Mouse (Mus musculus) subcutaneous adipose tissue, adult 2 months (tissue): Measurements from ENCODE around the gene Usp50. TPM values are rescaled to one million over a fixed set of nuclear protein-coding genes. Genes with fewer than 3 reads are reported as not detected.

Experiments used
- polyA plus RNA-seq: library from polyadenylated mRNA; depleted of rRNA; stranded (reverse); fragments of >200 nt; gene quantifications from 2 replicates; pipeline ENCODE4 v1.2.3, GENCODE M21; 2012; ENCODE audit warnings: low replicate concordance; rRNA removed

The Usp50 gene
- polyA plus RNA-seq, result 0.90 and 3.1 TPM in 2 replicates

GRCm38 (mm10) chr2:126783370-126783769, at the start of gene Usp50:
Gene Usp50 (minus strand): TSS chr2:126783470.

DNA sequence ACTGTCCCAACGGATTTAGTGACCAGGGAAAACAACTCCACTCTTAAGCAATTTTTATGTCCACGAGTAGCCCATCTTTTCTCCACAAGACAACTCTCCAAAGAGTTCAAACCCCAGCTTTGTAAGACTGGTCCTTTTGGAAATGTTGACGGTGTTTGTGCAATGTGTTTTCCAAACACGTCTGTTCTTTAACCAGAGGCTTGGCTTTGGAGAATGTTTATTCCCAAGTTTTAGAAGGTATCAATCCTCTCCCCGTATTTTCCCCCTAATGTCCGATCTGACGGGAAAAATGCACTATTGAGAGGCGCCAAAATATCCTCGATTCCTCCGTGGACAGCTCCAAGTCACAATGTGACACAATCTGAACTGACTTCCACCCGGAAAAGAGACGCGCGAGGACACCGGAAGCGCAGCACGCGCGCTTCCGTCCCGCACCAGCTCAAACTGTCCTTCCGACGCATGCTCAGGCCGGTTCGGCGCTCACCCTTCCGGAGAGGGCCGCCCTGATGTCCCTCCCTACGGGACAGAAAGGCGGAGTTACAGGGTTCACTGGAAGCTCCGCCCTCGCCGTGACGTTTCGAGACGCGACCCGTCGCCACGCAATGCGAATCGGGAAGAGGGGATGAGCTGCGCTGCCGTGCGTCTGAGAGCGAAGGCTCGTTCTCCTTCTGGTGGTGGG, 76.4 kb downstream of the Usp50 start, which contains the start of gene Usp8:
TSS of gene Usp8 (plus strand) at position 570 of the 679 bp plus-strand sequence.

DNA sequence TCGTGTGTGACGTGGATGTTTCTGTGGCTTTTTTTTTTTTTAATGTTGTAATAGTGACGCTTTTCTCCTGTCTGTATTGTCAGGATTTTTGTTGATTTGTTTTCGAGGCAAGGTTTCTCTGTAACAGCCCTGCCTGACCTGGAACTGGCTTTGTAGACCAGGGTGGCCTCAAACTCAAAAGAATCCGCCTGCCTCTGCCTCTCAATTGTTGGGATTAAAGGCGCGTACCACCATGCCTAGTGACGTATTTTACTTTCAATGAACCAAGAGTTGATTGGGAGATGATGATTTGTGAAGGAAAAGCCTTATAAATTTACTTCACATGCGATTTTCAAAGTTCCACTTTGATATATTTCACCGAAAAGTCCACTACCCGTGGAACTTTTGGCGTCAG, 107.2 kb downstream of the Usp50 start, which contains the start of gene Gabpb1:
TSS of gene Gabpb1 (minus strand) at position 216 of the 394 bp plus-strand sequence.

Other genes with a start within 250 kb of the Usp50 start
- gene Slc27a2, start 231.1 kb downstream of the Usp50 start, polyA plus RNA-seq, result 2.0 TPM in 2 replicates
- gene Hdc, start 164.2 kb downstream of the Usp50 start, polyA plus RNA-seq, result 4.7 and 84.2 TPM in 2 replicates
- gene Gabpb1, start 107.1 kb downstream of the Usp50 start, polyA plus RNA-seq, result 9.2 and 12.6 TPM in 2 replicates
- gene Usp8, start 76.1 kb downstream of the Usp50 start, polyA plus RNA-seq, result 27.0 and 27.6 TPM in 2 replicates
- 9.1 TPM in 2 replicates for gene Trpm7, start 92.8 kb upstream of the Usp50 start, polyA plus RNA-seq
- 20.6 and 23.2 TPM in 2 replicates for gene Sppl2a, start 149.8 kb upstream of the Usp50 start, polyA plus RNA-seq
- gene Ap4e1, start 225.2 kb upstream of the Usp50 start, polyA plus RNA-seq, result 2.9 and 5.0 TPM in 2 replicates